Mouse (Mus musculus): Measurements from ENCODE around the gene Efna5.

DNA sequence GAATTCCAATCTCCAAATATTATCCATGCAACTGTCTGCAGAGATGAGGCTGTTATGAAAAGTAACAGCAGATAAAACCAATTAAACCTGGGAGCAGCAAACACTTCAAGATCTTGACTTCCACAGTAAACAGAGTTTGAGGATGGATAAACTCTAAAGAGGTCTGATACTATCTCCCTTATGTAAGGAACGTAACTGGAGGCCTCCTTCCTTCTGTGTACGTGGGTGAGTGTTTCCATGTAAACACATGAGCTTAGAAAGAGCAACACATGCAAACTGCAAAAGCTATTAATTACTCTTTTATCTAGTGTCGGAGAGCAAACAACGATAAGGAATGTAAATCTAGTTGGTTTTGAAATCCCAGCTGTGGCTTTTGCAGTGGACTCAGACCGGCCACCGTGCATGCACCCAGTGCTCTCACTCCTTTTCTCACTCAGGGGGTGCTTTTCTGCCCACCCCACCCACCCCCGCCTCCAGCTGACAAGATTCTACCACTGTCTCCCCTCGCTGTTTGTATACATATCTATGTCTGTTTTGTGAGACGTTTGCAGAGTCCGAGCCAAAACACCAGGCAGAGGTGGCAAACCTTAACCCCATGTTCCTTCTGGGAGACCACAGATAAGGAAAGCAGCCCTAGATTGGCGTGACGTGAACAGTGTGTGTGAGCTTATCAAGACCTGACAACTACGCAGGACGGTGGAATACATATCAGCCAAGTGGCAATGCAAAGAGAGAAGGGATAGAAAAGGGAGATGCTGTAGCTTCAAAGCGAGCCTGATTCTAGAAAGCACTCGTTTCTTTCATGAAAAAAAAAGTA, 132.1 kb downstream of the Efna5 start:
- no peak for TF ChIP-seq POLR2A (IDR thresholded peaks at IDR 0.05; ENCODE audit: borderline replicate concordance, extremely low read depth, insufficient read depth, insufficient read length, poor library complexity, severe bottlenecking)
- no peak for TF ChIP-seq CTCF (IDR thresholded peaks at IDR 0.05; ENCODE audit: borderline replicate concordance, extremely low read depth, insufficient read depth, insufficient read length)

Data from brain, embryonic 14.5 days (tissue).